ENCODE assay signal across 27 mouse cellular contexts in the genomic region with DNA sequence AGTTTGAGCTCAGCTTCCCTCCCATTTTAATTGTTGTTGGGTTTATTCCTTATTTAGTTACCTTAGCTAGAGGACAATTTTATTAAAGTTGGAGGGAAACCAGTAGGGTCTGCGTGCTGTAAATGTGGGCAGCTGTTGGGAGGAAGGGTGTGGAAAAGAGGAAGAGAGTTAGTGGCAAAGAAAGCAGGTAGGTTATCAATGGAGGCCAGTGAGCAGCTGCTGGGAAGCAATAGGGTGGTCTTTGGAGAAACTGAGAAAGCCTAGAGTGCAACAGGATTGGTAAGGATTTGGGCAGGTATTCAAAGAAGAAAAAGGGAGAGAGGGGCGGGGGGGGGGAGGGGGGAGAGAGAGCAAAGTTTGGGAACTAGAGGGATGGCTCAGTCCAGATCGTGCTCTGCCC.
"Had no signal": no experiment of that assay in that cellular context is flagged by ENCODE, and none has a peak within 500 bp of the region (broad histone marks: within the 10 kb centered on the region; RNA-seq: fewer than 3 reads in every experiment).

No protein-coding gene starts in this region.

- H3K9ac ChIP-seq: limb, embryonic 12.5 days; limb, embryonic 13.5 days; limb, embryonic 15.5 days; liver, embryonic 12.5 days; liver, embryonic 13.5 days; liver, embryonic 14.5 days; liver, embryonic 15.5 days; liver, postnatal 0 days; lung, embryonic 14.5 days; lung, embryonic 15.5 days; midbrain, embryonic 12.5 days; midbrain, embryonic 13.5 days; midbrain, embryonic 15.5 days; neural tube, embryonic 12.5 days had no signal

- DNase-seq: left cerebral cortex, postnatal 4 days; liver; liver, embryonic 13.5 days; liver, postnatal 0 days; lung, adult 18-20 months; lung, adult 2 months; lung, embryonic 14.5 days; lung, postnatal 14 days; lung, postnatal 36 days; lung, postnatal 4 days; midbrain, embryonic 14.5 days had no signal

- H3K4me3 ChIP-seq: limb, embryonic 10.5 days; limb, embryonic 12.5 days; limb, embryonic 13.5 days; limb, embryonic 15.5 days; liver, embryonic 12.5 days; liver, embryonic 13.5 days; liver, embryonic 15.5 days; lung, embryonic 15.5 days; megakaryocyte, embryonic 14.5 days; midbrain, embryonic 10.5 days; midbrain, embryonic 12.5 days; midbrain, embryonic 13.5 days; midbrain, embryonic 15.5 days; myocyte; neural tube, embryonic 12.5 days had no signal

- H3K27ac ChIP-seq: limb, embryonic 10.5 days; limb, embryonic 12.5 days; limb, embryonic 13.5 days; limb, embryonic 15.5 days; liver, embryonic 12.5 days; liver, embryonic 13.5 days; liver, embryonic 14.5 days; liver, embryonic 15.5 days; lung, embryonic 15.5 days; macrophage; midbrain, embryonic 10.5 days; midbrain, embryonic 12.5 days; midbrain, embryonic 13.5 days; midbrain, embryonic 15.5 days; neural tube, embryonic 12.5 days had no signal

- H3K36me3 ChIP-seq: limb, embryonic 10.5 days; limb, embryonic 12.5 days; limb, embryonic 13.5 days; limb, embryonic 15.5 days; liver, embryonic 12.5 days; liver, embryonic 13.5 days; liver, embryonic 15.5 days; lung, embryonic 15.5 days; midbrain, embryonic 10.5 days; midbrain, embryonic 12.5 days; midbrain, embryonic 13.5 days; midbrain, embryonic 15.5 days; neural tube, embryonic 12.5 days had no signal

- H3K27me3 ChIP-seq: limb, embryonic 12.5 days; limb, embryonic 13.5 days; limb, embryonic 15.5 days; liver, embryonic 12.5 days; liver, embryonic 13.5 days; liver, embryonic 15.5 days; lung, embryonic 15.5 days; megakaryocyte, embryonic 14.5 days; midbrain, embryonic 12.5 days; midbrain, embryonic 13.5 days; midbrain, embryonic 15.5 days; neural tube, embryonic 12.5 days had no signal

- H3K9me3 ChIP-seq: limb, embryonic 10.5 days; limb, embryonic 12.5 days; limb, embryonic 15.5 days; liver, embryonic 15.5 days; lung, embryonic 15.5 days; megakaryocyte, embryonic 14.5 days; midbrain, embryonic 10.5 days; midbrain, embryonic 12.5 days; midbrain, embryonic 13.5 days; midbrain, embryonic 15.5 days; neural tube, embryonic 12.5 days had no signal

- H3K4me1 ChIP-seq: limb, embryonic 10.5 days; limb, embryonic 12.5 days; limb, embryonic 13.5 days; limb, embryonic 15.5 days; lung, embryonic 15.5 days; midbrain, embryonic 10.5 days; midbrain, embryonic 12.5 days; midbrain, embryonic 13.5 days; midbrain, embryonic 15.5 days; neural tube, embryonic 12.5 days had no signal
